Mouse (Mus musculus) myocyte (in vitro differentiated cells): ENCODE measurements around the gene Ppp2r5c. TPM values are rescaled to one million over a fixed set of nuclear protein-coding genes. Genes with fewer than 3 reads are reported as not detected.

Source experiments
- H3K27me3 ChIP-seq: one replicate; pipeline ENCODE4 v1.6.1; 2011; ENCODE audit not compliant: control insufficient read depth, insufficient read depth, insufficient read length
- H3K36me3 ChIP-seq: one replicate; pipeline ENCODE4 v1.6.1; 2011; ENCODE audit not compliant: control insufficient read depth, insufficient read depth
- H3K4me2 ChIP-seq: one replicate; pipeline ENCODE4 v1.6.1; 2011; ENCODE audit warnings: low read depth, control low read depth
- H3K4me3 ChIP-seq: one replicate; pipeline ENCODE4 v1.5.1; 2011; ENCODE audit warnings: mild to moderate bottlenecking, control low read depth, moderate library complexity
- H3K79me2 ChIP-seq: one replicate; pipeline ENCODE4 v1.6.1; 2011; ENCODE audit not compliant: control insufficient read depth, insufficient read depth
- H3ac ChIP-seq: one replicate; pipeline ENCODE4 v1.6.1; 2011; ENCODE audit not compliant: control insufficient read depth, insufficient read length
- CEBPB ChIP-seq: IDR thresholded peaks from 2 replicates; pipeline ENCODE4 v1.6.1; 2011; ENCODE audit warnings: mild to moderate bottlenecking, moderate library complexity; ENCODE audit not compliant: poor library complexity, insufficient read depth, severe bottlenecking
- E2F4 ChIP-seq: IDR thresholded peaks from one replicate; pipeline ENCODE4 v1.6.1; 2011; ENCODE audit warnings: mild to moderate bottlenecking, control low read depth, moderate library complexity; ENCODE audit not compliant: insufficient read depth
- MAX ChIP-seq: IDR thresholded peaks from one replicate; pipeline ENCODE4 v1.6.1; 2011; ENCODE audit warnings: low read depth, mild to moderate bottlenecking, control low read depth
- MYOD1 ChIP-seq, 3 experiments: IDR thresholded peaks; one replicate each; pipeline ENCODE4 v1.6.1; 2011; ENCODE audit warnings: control low read depth in 2 of 3, low read depth in 2 of 3, mild to moderate bottlenecking in 2 of 3, moderate library complexity in 1 of 3; ENCODE audit not compliant: insufficient read length in 2 of 3, control insufficient read depth in 1 of 3
- MYOG ChIP-seq, 3 experiments: IDR thresholded peaks; one replicate each; pipeline ENCODE4 v1.6.1; 2011; ENCODE audit warnings: control low read depth in 2 of 3, low read depth in 2 of 3, mild to moderate bottlenecking in 2 of 3; ENCODE audit not compliant: insufficient read length in 2 of 3, control insufficient read depth in 1 of 3, insufficient read depth in 1 of 3
- POLR2A ChIP-seq: IDR thresholded peaks from one replicate; pipeline ENCODE4 v1.6.1; 2011; ENCODE audit warnings: low read depth, mild to moderate bottlenecking, control low read depth, moderate library complexity; ENCODE audit not compliant: insufficient read length
- POLR2AphosphoS2 ChIP-seq: IDR thresholded peaks from one replicate; pipeline ENCODE4 v1.6.1; 2011; ENCODE audit warnings: low read depth, control low read depth; ENCODE audit not compliant: insufficient read length
- REST ChIP-seq: IDR thresholded peaks from one replicate; pipeline ENCODE4 v1.6.1; 2011; ENCODE audit warnings: mild to moderate bottlenecking, control low read depth, moderate library complexity; ENCODE audit not compliant: insufficient read depth, insufficient read length
- SRF ChIP-seq: IDR thresholded peaks from one replicate; pipeline ENCODE4 v1.6.1; 2011; ENCODE audit warnings: low read depth; ENCODE audit not compliant: control insufficient read depth, insufficient read length
- TCF12 ChIP-seq: IDR thresholded peaks from one replicate; pipeline ENCODE4 v1.6.1; 2011; ENCODE audit warnings: mild to moderate bottlenecking, control low read depth; ENCODE audit not compliant: poor library complexity, insufficient read depth, severe bottlenecking
- TCF3 ChIP-seq: IDR thresholded peaks from one replicate; pipeline ENCODE4 v1.6.1; 2011; ENCODE audit warnings: low read depth, control low read depth; ENCODE audit not compliant: insufficient read length
- USF1 ChIP-seq: IDR thresholded peaks from one replicate; pipeline ENCODE4 v1.6.1; 2011; ENCODE audit warnings: low read depth, mild to moderate bottlenecking, control low read depth, moderate library complexity
- polyA plus RNA-seq: library from polyadenylated mRNA; unstranded; fragments of >200 nt; fragmentation: generic; extraction: Trizol; gene quantifications from one replicate; pipeline ENCODE4 v1.2.1, GENCODE M21; 2012; ENCODE audit warnings: missing spikeins

The Ppp2r5c gene
- polyA plus RNA-seq, 1 experiment = 42.1 TPM

GRCm38 (mm10) chr12:110483761-110484160, 36.8 kb downstream of the Ppp2r5c start:
- Histone ChIP-seq H3K4me3 (no peak overlapping the region), H3ac (no peak overlapping the region), H3K27me3 (no peaks in the 10 kb centered on the region), H3K4me2 (no peak overlapping the region), H3K79me2 (peaks cover 30% of the 10 kb centered on the region), H3K36me3 (no peaks in the 10 kb centered on the region)
- TF ChIP-seq POLR2AphosphoS2 = no peak
- TF ChIP-seq USF1 = no peak
- TF ChIP-seq MYOG (IDR thresholded peaks at IDR 0.05; ENCODE audit: control insufficient read depth in 1 of 3, insufficient read depth in 1 of 3, insufficient read length in 2 of 3, low read depth in 2 of 3) = no peak
- no peak for TF ChIP-seq CEBPB
- no peak for TF ChIP-seq REST
- TF ChIP-seq TCF12 = no peak
- no peak for TF ChIP-seq SRF
- no peak for TF ChIP-seq E2F4
- TF ChIP-seq MYOD1 (IDR thresholded peaks at IDR 0.05; ENCODE audit: control insufficient read depth in 1 of 3, insufficient read length in 2 of 3, low read depth in 2 of 3) = no peak
- no peak for TF ChIP-seq TCF3
- TF ChIP-seq MAX = no peak
- TF ChIP-seq POLR2A = no peak

GRCm38 (mm10) chr12:110484824-110485584, 38.1 kb downstream of the Ppp2r5c start:
- Histone ChIP-seq H3K36me3 (no peaks in the 10 kb centered on the region), H3K4me3 (peak overlapping the region; percentile 80), H3K4me2 (peak overlapping the region; percentile 96), H3K79me2 (peaks cover 42% of the 10 kb centered on the region), H3ac (peak overlapping the region; percentile 65), H3K27me3 (no peaks in the 10 kb centered on the region)
- TF ChIP-seq USF1 = no peak

- Histone ChIP-seq H3ac (peak overlapping the region; percentile 65), H3K79me2 (peaks cover 50% of the 10 kb centered on the region), H3K4me3 (peak overlapping the region; percentile 80), H3K4me2 (peak overlapping the region; percentile 97), H3K36me3 (peaks cover 4% of the 10 kb centered on the region), H3K27me3 (no peaks in the 10 kb centered on the region)
- TF ChIP-seq CEBPB (no peak), SRF (peak; percentile 6), POLR2AphosphoS2 (peak; percentile 37), POLR2A (peak; percentile 53)
Observed at GRCm38 (mm10) chr12:110485585-110486331, 38.8 kb downstream of the Ppp2r5c start.

- Histone ChIP-seq H3K36me3 (peaks cover 4% of the 10 kb centered on the region), H3K79me2 (peaks cover 59% of the 10 kb centered on the region), H3K4me3 (peak overlapping the region; percentile 80)
Observed at GRCm38 (mm10) chr12:110486852-110487251, 39.9 kb downstream of the Ppp2r5c start.

GRCm38 (mm10) chr12:110488031-110488430, 41.1 kb downstream of the Ppp2r5c start:
- Histone ChIP-seq H3K4me2 (peak overlapping the region; percentile 97), H3ac (no peak overlapping the region), H3K36me3 (peaks cover 4% of the 10 kb centered on the region), H3K27me3 (no peaks in the 10 kb centered on the region), H3K4me3 (no peak overlapping the region), H3K79me2 (peaks cover 70% of the 10 kb centered on the region)
- no peak for TF ChIP-seq E2F4
- no peak for TF ChIP-seq MYOG (IDR thresholded peaks at IDR 0.05; ENCODE audit: control insufficient read depth in 1 of 3, insufficient read depth in 1 of 3, insufficient read length in 2 of 3, low read depth in 2 of 3)
- TF ChIP-seq USF1 = no peak
- no peak for TF ChIP-seq MYOD1 (IDR thresholded peaks at IDR 0.05; ENCODE audit: control insufficient read depth in 1 of 3, insufficient read length in 2 of 3, low read depth in 2 of 3)
- no peak for TF ChIP-seq TCF3

More at GRCm38 (mm10) chr12:110486852-110487251, 39.9 kb downstream of the Ppp2r5c start:
- peak overlapping the region; percentile 97 for H3K4me2 ChIP-seq
- peak overlapping the region; percentile 65 for H3ac ChIP-seq
- no peaks in the 10 kb centered on the region for H3K27me3 ChIP-seq
- TF ChIP-seq E2F4 = no peak
- no peak for TF ChIP-seq SRF
- no peak for TF ChIP-seq TCF12
- TF ChIP-seq POLR2A = no peak
